Mouse (Mus musculus) lung, embryonic 14.5 days (tissue): Measurements from ENCODE around the gene Trp53rkb. TPM values are rescaled to one million over a fixed set of nuclear protein-coding genes. Genes with fewer than 3 reads are reported as not detected.
A peak's percentile ranks its signal among the peaks of the same experiment; 100 is the strongest.

Source experiments
- ATAC-seq: fragments of 200-750 bp; cut with Nextera tagmentation; 2 replicates; pipeline ENCODE4 v1.8.0; 2017; ENCODE audit warnings: mild to moderate bottlenecking, moderate TSS enrichment, moderate library complexity; ENCODE audit not compliant: insufficient read depth
- DNase-seq: peaks from one replicate; pipeline ENCODE4 v3.0.0-alpha.2; 2015
- H3K27ac ChIP-seq: fragments of 300-500 bp; sonication (generic); 2 replicates; pipeline ENCODE4 v1.5.1; 2014; ENCODE audit warnings: low read depth, mild to moderate bottlenecking, moderate library complexity
- H3K27me3 ChIP-seq: fragments of 300-500 bp; sonication (generic); 2 replicates; pipeline ENCODE4 v1.6.1; 2014; ENCODE audit warnings: low read length, control low read depth; ENCODE audit not compliant: insufficient read depth
- H3K36me3 ChIP-seq: fragments of 300-500 bp; sonication (generic); 2 replicates; pipeline ENCODE4 v1.6.1; 2014; ENCODE audit warnings: control low read depth; ENCODE audit not compliant: insufficient read depth
- H3K4me1 ChIP-seq: fragments of 300-500 bp; sonication (generic); 2 replicates; pipeline ENCODE4 v1.6.1; 2014; ENCODE audit warnings: antibody characterized with exemption, control low read depth; ENCODE audit not compliant: insufficient read depth
- H3K4me2 ChIP-seq: fragments of 300-500 bp; sonication (generic); 2 replicates; pipeline ENCODE4 v1.6.1; 2014; ENCODE audit warnings: mild to moderate bottlenecking
- H3K4me3 ChIP-seq: fragments of 300-500 bp; sonication (generic); 2 replicates; pipeline ENCODE4 v1.5.1; 2014; ENCODE audit warnings: low read depth, low read length
- H3K9ac ChIP-seq: fragments of 300-500 bp; sonication (generic); 2 replicates; pipeline ENCODE4 v1.6.1; 2014
- H3K9me3 ChIP-seq: fragments of 300-500 bp; sonication (generic); 2 replicates; pipeline ENCODE4 v1.6.1; 2016; ENCODE audit warnings: low read depth, low read length, control low read depth
- CTCF ChIP-seq: IDR thresholded peaks from 2 replicates; pipeline ENCODE4 v1.5.1; 2016; ENCODE audit warnings: antibody characterized with exemption, low read depth
- WGBS: fragments of 180-500 bp; shearing (Covaris S2); extraction: QIAGEN DNeasy Blood & Tissue Kit; methylation state at CpG from one replicate; pipeline ENCODE4 v1.1.7; 2014; 5-methylcytosine and 5-hydroxymethylcytosine counted together
- polyA plus RNA-seq: library from polyadenylated mRNA; unstranded; fragments of >200 nt; fragmentation: Nextera tagmentation; extraction: Ambion mirVana; gene quantifications from 2 replicates; pipeline ENCODE4 v1.2.1, GENCODE M21; 2014

The Trp53rkb gene
- polyA plus RNA-seq, 1 experiment from 2014 or later = 10.9 TPM

DNA sequence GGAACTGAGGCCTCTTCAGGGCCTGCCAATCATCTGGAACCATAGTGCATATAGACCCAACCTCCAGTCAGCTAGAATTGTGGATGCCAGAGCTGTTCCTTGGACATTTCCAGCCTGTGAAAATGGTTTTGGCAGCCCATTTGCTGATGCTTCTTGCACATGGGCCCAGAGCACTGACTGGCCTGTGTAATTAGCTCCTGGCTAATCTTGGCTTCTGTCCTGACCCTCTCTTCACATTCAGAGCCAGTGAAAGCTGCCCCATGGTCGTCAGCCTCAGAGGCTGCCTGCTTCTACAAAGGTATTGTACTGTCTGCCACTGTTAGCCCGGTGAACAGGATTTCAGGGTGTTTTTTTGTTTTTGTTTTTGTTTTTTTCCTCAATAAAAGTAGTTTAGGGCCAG, 30.6 kb downstream of the Trp53rkb start:
- no peak for TF ChIP-seq CTCF
- no peak for DNase-seq
- Histone ChIP-seq H3K27me3 (no peaks in the 10 kb centered on the region), H3K9me3 (no peaks in the 10 kb centered on the region), H3K9ac (no peak overlapping the region), H3K4me1 (no peaks in the 10 kb centered on the region), H3K27ac (no peak overlapping the region), H3K36me3 (0 out of 2 replicates have a peak, but pooled peaks cover 6% of the 10 kb centered on the region), H3K4me3 (no peak overlapping the region), H3K4me2 (no peak overlapping the region)
- ATAC-seq = no peak
- 73% methylated on average over 2 of the region's 2 CpGs for WGBS

DNA sequence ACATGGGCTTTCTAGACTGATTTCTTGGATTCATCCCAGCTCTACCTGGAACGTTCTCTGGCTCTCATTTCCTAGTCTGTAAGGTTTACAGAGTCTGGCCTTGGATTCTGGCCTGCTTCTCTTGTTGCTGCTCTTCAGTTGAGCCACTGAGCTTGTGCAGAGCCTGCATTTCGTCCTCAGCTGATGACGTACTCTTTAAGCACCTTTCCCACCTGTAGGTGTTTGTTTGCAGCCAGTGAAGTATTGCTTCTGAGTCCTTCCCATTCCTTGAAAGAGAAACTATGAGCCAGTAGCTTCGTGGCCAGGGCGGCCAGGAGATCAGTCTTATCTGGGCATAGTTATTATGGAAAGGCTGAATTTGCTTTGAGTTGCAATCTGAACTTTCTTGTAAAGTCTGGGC, 32.1 kb downstream of the Trp53rkb start:
- no peaks in the 10 kb centered on the region for H3K27me3 ChIP-seq
- WGBS = 78% methylated on average over 5 of the region's 5 CpGs
- no peak overlapping the region for H3K27ac ChIP-seq
- no peaks in the 10 kb centered on the region for H3K9me3 ChIP-seq
- no peak overlapping the region for H3K4me2 ChIP-seq
- no peak overlapping the region for H3K9ac ChIP-seq
- 0 out of 2 replicates have a peak, but pooled peaks cover 6% of the 10 kb centered on the region for H3K36me3 ChIP-seq
- H3K4me1 ChIP-seq = no peaks in the 10 kb centered on the region
- no peak overlapping the region for H3K4me3 ChIP-seq
- TF ChIP-seq CTCF = no peak
- DNase-seq = no peak
- ATAC-seq = no peak

DNA sequence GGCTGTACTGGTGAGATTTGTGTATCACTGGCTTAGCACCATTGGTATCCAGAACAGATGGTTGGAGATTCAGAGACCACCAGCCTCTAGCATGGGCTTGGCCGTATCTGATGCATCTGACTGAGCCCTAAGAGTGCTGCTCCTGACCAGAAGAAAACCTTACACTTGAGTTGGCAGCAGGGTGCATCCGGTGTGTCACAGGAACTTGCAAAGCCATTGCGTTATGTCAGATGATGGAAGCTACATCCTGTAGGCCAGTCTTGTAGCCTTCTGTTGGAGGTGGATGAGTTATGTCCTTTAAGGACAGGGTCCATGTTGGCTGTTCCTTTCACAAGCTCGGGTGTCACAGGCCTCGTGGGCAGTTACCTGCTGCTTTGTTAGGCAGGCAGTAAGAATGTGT, 32.7 kb downstream of the Trp53rkb start:
- no peak for ATAC-seq
- DNase-seq = no peak
- 83% methylated on average over 5 of the region's 5 CpGs for WGBS

DNA sequence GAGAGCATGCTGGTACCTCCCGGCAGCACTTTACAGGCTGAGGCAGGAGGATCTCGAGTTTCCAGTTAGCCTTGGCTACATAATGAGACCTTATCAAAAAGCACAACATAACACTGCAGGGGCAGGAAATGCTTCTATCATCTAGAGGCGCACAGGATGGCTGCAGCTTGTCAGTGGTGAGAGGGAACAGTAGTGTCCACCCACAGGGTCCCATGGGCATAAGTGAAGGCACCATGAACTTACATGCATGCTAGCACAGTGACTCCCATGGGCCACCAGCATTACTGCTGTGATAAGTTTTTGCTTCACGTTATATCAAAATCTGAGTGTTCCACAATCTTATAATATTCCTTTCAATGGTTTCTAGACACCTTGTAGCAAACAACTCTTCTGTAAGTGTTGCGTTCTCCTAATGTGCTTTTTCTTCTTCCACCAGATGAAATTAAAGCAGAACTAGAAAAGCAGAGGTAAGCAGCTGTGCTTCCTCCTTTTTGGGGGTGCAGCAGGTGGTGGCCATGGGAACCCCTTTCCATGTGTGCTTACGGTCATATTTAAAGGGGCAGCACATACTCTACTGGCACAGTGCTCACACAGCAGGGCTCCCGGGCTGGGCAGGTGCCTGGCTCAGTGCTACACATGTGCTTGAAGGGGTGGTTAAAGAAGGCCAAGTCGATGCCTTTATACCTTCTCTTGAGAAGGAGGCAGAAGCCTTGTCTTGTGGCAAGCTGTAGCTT, 34.3 kb downstream of the Trp53rkb start:
- DNase-seq (no peak), ATAC-seq (no peak)
- Histone ChIP-seq H3K4me2 (no peak overlapping the region), H3K4me1 (no peaks in the 10 kb centered on the region), H3K36me3 (0 out of 2 replicates have a peak, but pooled peaks cover 6% of the 10 kb centered on the region), H3K9ac (no peak overlapping the region), H3K4me3 (no peak overlapping the region), H3K9me3 (no peaks in the 10 kb centered on the region), H3K27ac (no peak overlapping the region), H3K27me3 (no peaks in the 10 kb centered on the region)
- WGBS = 86% methylated on average over 8 of the region's 8 CpGs
- no peak for TF ChIP-seq CTCF

More for the DNA sequence above, 32.7 kb downstream of the Trp53rkb start:
- Histone ChIP-seq H3K27ac (no peak overlapping the region), H3K36me3 (0 out of 2 replicates have a peak, but pooled peaks cover 6% of the 10 kb centered on the region), H3K4me3 (no peak overlapping the region), H3K9ac (no peak overlapping the region), H3K4me1 (no peaks in the 10 kb centered on the region), H3K9me3 (no peaks in the 10 kb centered on the region), H3K4me2 (no peak overlapping the region), H3K27me3 (no peaks in the 10 kb centered on the region)
- no peak for TF ChIP-seq CTCF

DNA sequence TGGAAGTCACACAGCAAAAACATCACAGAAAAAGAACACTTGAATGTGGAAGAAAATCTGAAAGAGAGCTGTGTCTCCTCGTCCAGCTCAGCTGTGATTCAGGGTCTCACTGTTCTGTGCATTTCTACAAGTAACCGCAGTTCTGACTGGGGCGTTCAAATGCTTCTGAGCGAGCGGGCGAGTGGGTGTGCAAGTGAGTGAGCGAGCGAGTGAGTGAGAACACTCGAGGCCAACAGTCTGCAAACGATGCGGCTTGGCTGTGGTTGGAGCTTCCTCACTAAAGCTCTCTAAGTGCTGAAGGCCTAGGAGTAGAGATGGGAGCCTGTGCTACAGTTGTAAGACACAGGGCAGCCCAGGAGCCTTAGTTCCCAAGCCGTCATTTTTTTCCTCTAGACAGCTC, 36.0 kb downstream of the Trp53rkb start:
- Histone ChIP-seq H3K4me1 (no peaks in the 10 kb centered on the region), H3K36me3 (0 out of 2 replicates have a peak, but pooled peaks cover 6% of the 10 kb centered on the region), H3K27ac (no peak overlapping the region), H3K4me2 (no peak overlapping the region), H3K9ac (no peak overlapping the region), H3K9me3 (no peaks in the 10 kb centered on the region), H3K27me3 (no peaks in the 10 kb centered on the region), H3K4me3 (no peak overlapping the region)
- TF ChIP-seq CTCF = no peak
- ATAC-seq (no peak), DNase-seq (no peak)
- WGBS = 84% methylated on average over 12 of the region's 12 CpGs

DNA sequence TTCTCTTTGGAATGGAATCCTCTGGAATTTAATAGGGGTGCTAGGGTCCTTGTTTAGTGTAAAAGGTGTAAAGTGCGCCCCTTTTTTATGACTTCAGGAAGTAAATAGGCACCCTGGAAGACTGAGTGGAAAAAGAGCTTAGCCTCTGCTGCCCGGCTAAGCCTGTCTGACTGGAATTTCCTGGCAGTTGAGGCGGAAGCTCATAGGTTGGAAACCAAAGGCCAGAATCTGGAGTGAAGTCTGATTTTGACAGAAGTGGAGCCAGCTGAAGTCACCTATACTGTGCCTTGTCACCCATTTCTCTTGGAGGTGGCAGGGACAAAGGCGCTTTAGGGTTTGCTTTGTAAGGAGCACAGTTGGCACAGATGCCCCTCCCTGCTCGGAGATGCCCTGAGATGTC, 38.0 kb downstream of the Trp53rkb start:
- ATAC-seq (no peak), DNase-seq (peak; percentile 47)
- Histone ChIP-seq H3K36me3 (0 out of 2 replicates have a peak, but pooled peaks cover 12% of the 10 kb centered on the region), H3K4me2 (no peak overlapping the region), H3K9me3 (no peaks in the 10 kb centered on the region), H3K27me3 (no peaks in the 10 kb centered on the region), H3K27ac (no peak overlapping the region), H3K9ac (no peak overlapping the region), H3K4me3 (no peak overlapping the region), H3K4me1 (no peaks in the 10 kb centered on the region)
- TF ChIP-seq CTCF = no peak
- 73% methylated on average over 5 of the region's 5 CpGs for WGBS

DNA sequence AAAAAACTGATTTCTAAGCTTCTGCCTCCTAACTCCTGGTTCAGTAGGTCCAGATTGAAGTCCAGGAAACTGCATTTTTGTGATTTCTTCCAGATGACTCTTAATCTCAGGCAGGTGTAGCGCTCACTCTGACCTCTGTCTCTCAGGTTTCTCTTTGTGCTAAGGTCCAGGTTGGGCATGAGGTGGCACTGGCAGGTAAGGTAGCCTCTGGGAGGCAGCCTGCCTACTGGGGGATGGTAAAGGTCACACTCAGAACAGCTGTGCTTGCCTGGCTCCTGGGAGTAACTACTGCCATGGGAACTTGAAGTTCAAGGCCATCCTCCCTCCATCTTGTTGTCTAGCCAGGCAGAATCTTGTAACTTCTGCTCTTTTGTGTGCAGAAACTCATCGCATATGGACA, 41.8 kb downstream of the Trp53rkb start:
- no peak for DNase-seq
- H3K27ac ChIP-seq = no peak overlapping the region
- no peak overlapping the region for H3K9ac ChIP-seq
- no peak for TF ChIP-seq CTCF
- 88% methylated on average over 2 of the region's 2 CpGs for WGBS
- no peaks in the 10 kb centered on the region for H3K4me1 ChIP-seq
- H3K4me3 ChIP-seq = no peak overlapping the region
- no peak overlapping the region for H3K4me2 ChIP-seq
- no peak for ATAC-seq
- H3K36me3 ChIP-seq = peaks cover 12% of the 10 kb centered on the region
- no peaks in the 10 kb centered on the region for H3K27me3 ChIP-seq
- no peaks in the 10 kb centered on the region for H3K9me3 ChIP-seq
